Mouse (Mus musculus) gastrocnemius, postnatal 36 days (tissue): ENCODE data around the gene Synpo2. TPM values are rescaled to one million over a fixed set of nuclear protein-coding genes. Genes with fewer than 3 reads are reported as not detected.

Experiments used
- DNase-seq, 2 experiments: peaks; one replicate each; pipeline ENCODE4 v3.0.0; 2022
- intact Hi-C: fragments of 180-260 bp; cut with DNase I; formaldehyde crosslinking; loops from one replicate; pipeline ENCODE4 v1.15.1; 2025
- total RNA-seq, 2 experiments: library from RNA; stranded (reverse); gene quantifications; 2 replicates each; pipeline ENCODE4 v1.2.3; 2021

Gene Synpo2
- total RNA-seq, 2 experiments from 2014 or later = 237 to 262 TPM

DNA sequence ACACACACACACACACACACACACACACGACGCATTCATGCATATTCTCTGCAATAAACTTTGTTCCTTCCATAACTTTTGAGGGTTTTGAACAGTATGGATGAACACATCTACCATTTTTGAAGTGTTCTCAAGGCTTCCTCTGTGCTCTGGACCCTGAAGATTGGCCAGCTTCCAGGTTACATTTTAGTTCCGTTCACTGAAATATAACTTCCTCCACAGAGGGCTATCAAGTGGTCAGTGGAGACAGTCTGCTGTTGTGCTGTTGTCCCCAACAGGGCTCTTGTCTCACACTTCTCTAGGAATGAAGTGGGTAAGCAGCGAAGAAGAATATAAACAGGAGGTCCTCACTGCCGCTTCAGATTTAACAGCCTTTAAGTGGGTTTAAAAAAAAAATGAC, 170.5 kb downstream of the Synpo2 start:
- intact Hi-C loops = no loop called here
- no peak for DNase-seq

DNA sequence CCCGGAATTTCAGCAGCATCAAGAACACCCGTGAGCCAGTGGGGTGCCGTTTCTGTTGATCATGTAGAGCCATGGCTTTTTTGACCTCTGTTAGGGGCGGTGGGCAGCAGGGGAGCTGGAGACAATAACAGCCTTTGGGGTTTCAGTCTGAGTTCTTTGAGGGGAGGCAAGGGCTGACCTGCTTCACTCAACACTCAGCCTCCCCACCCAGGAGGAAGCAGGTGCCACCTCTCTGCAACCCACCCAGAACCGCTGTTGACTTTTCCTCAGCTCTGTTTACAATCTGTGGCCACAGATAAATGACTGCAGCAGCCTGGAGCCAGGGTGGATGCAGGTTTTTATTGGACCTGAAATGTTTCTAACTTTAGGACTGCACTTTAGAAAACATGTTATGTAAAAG, 171.8 kb downstream of the Synpo2 start:
- intact Hi-C loops = no loop called here
- no peak for DNase-seq

GRCm38 (mm10) chr3:123061931-123062330, 174.0 kb downstream of the Synpo2 start:
- DNase-seq = no peak
- intact Hi-C loops = no loop called here

DNA sequence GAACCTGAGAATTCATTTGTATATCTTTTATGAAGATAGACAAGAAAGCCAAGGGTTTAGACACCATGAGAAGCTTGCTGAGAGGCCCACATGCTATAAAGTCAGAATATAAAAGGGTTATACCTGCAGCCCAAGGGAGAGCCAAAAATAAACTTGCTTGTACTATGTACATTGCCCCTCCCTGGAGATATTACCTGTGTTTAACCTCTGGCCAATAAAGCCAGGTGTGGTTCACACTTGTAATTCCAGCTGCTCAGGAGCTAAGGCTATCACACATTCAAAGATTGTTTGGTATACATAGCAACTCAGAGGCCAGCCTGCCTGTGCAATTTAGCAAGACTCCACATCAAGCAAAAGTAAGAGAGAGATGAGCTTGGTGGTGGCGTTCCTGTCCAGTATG, 177.1 kb downstream of the Synpo2 start:
- DNase-seq = no peak

DNA sequence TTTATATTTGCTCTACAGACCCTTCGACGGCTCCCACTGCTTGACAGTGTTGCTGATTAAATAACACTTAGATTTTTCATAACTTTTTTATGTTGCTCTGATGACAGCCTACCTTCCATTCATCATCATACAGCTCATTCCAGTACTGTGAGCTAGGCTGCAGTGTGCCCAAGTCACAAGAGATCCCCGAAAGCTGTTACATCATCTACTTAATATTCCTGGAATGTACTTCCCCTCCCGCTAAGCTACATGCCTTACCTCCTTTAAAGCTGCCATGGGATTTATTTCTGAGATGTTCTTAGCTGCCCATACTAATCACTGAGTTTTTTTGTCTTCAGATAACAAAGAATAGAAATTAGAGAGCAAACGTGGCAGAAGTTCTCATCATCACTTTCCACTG, 181.8 kb downstream of the Synpo2 start:
- no peak for DNase-seq
- intact Hi-C loops = no loop called here

More for the DNA sequence above, 177.1 kb downstream of the Synpo2 start:
- intact Hi-C loops = no loop called here

DNA sequence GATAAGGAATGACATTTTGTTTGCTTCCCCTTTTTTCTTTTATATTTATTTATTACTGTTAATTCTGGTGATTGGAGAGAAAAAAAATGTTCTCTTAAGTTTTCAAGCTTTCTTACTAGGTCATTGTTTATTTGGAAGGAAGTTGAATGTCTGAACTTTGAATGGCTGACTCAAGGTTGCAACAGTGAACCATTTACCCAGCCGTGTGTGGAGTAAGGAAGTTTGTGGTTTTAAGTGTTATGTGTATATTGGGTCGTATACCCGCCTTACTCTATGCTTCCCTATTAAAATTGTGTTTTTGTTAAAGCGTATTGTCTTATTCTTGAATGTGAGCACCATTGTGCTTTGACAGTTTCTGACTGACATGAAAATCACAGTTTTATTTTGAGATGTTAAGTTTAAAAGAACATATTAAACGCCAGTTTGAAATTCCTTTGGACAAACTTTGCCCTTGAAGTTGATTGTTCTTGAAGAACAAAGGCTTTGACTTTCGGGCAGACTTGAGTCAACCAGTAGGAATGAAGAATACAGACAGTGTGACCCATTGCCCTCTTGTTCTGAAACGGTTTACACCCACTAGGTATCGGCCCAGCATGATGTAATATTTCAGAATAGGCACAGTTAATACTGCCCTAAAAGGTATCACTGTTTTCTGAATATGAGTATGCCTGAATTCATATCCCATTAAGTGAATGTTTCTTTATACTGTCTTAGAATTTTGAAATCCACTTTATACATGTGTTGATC, 182.6 kb downstream of the Synpo2 start:
- intact Hi-C loops = no loop called here
- DNase-seq = no peak

DNA sequence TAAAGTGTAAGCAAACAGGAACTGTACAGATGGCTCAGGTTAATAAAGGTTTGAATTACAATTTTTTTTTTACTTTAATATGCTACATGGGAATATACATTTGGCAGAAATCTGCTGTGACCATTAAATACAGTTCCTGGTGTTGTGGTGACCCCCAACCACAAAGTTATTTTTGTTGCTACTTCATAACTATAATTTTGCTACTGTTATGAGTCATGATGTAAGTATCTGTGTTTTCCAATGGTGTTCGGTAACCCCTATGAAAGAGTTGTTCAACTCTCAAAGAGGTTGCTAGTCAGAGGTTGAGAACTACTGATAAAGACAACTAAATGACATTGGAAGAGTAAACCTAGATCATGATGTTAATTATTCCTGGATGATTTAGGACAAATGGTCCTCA, 193.6 kb downstream of the Synpo2 start:
- intact Hi-C loops = loop anchor here (5.0 kb wide), 1 partner anchor 35 kb away; no protein-coding TSS in a partner anchor
- DNase-seq = no peak

- no peak for DNase-seq
- intact Hi-C loops = no loop called here
Measured at GRCm38 (mm10) chr3:123034752-123035151, 201.2 kb downstream of the Synpo2 start, which contains the start of gene Myoz2. Myoz2 (minus strand) TSS chr3:123035015.

GRCm38 (mm10) chr3:123033804-123034203, 202.1 kb downstream of the Synpo2 start:
- DNase-seq = no peak
- intact Hi-C loops = no loop called here

Other genes starting within 250 kb of the Synpo2 start
- gene Myoz2, start 201.1 kb downstream of the Synpo2 start, total RNA-seq = 100 to 1,000 TPM; 209 to 515 TPM
- gene Sec24d, start 31.3 kb upstream of the Synpo2 start, total RNA-seq = 1 to 10 TPM; 8.2 to 8.4 TPM
- 1 to 10 TPM; 6.7 to 8.0 TPM for gene Mettl14, start 150.0 kb upstream of the Synpo2 start, total RNA-seq
- under 1 TPM; 0.32 to 0.66 TPM for gene Prss12, start 210.8 kb upstream of the Synpo2 start, total RNA-seq